Comparison of ENCODE assay signal across 8 mouse cellular contexts in genomic region chr19:44756421-44757230, GRCm38 (mm10). TPM values are rescaled to one million over a fixed set of nuclear protein-coding genes. Genes with fewer than 3 reads are reported as not detected.
A peak's percentile ranks its signal among the peaks of the same experiment; 100 is the strongest.
DNase-seq lines count a peak whose midpoint lies in the region; ATAC-seq and TF ChIP-seq lines count a peak whose summit lies in the region.

No protein-coding gene starts in this region.

- no peak; the same call in 1 of the 2 replicates for ATAC-seq in heart, embryonic 16.5 days (replicated peaks; ENCODE audit: extremely low read depth, insufficient read depth, low FRiP score)
- no peak for ATAC-seq in limb, embryonic 11.5 days (ENCODE audit: insufficient number of reproducible peaks, low FRiP score, low TSS enrichment, low read depth)
- no peak for ATAC-seq in stomach, embryonic 15.5 days (ENCODE audit: insufficient read depth, low FRiP score, low read depth)

- H3K4me3 ChIP-seq in heart, embryonic 16.5 days (ENCODE audit: low read length), result peak overlapping the region; percentile 55
- H3K4me3 ChIP-seq in limb, embryonic 11.5 days (ENCODE audit: low read depth, low read length), result peak overlapping the region; percentile 27
- H3K4me3 ChIP-seq in stomach, embryonic 15.5 days (replicated peaks), result peak overlapping the region; percentile 31
- H3K4me3 ChIP-seq in layer of hippocampus, adult 2 months, result no peak overlapping the region

- H3K9me3 ChIP-seq in heart, embryonic 16.5 days (replicated peaks; ENCODE audit: control insufficient read depth, low read length), result no peaks in the 10 kb centered on the region
- H3K9me3 ChIP-seq in limb, embryonic 11.5 days (ENCODE audit: control insufficient read depth, low read length), result no peaks in the 10 kb centered on the region
- no peaks in the 10 kb centered on the region for H3K9me3 ChIP-seq in stomach, embryonic 15.5 days

- H3K9ac ChIP-seq in heart, embryonic 16.5 days (ENCODE audit: low read length), result peak overlapping the region; percentile 41
- H3K9ac ChIP-seq in limb, embryonic 11.5 days (ENCODE audit: low read length), result 0 out of 2 replicates have a peak overlapping the region, but pooled peaks have one; percentile 13
- no peak overlapping the region for H3K9ac ChIP-seq in stomach, embryonic 15.5 days

- WGBS in heart, embryonic 16.5 days, result under 1% methylated on average over 67 of the region's 71 CpGs
- under 1% methylated on average over 69 of the region's 71 CpGs for WGBS in limb, embryonic 11.5 days
- under 1% methylated on average over 67 of the region's 71 CpGs for WGBS in stomach, embryonic 15.5 days

- H3K4me1 ChIP-seq in heart, embryonic 16.5 days (ENCODE audit: control insufficient read depth, insufficient read depth, low read length), result peaks cover 20% of the 10 kb centered on the region
- H3K4me1 ChIP-seq in limb, embryonic 11.5 days (ENCODE audit: control insufficient read depth, insufficient read depth, low read length), result peaks cover 14% of the 10 kb centered on the region
- H3K4me1 ChIP-seq in stomach, embryonic 15.5 days, result peaks cover 20% of the 10 kb centered on the region

- H3K4me2 ChIP-seq in heart, embryonic 16.5 days (ENCODE audit: low read depth, low read length), result peak overlapping the region; percentile 73
- H3K4me2 ChIP-seq in limb, embryonic 11.5 days (ENCODE audit: low read depth, severe bottlenecking), result peak overlapping the region; percentile 53
- H3K4me2 ChIP-seq in stomach, embryonic 15.5 days, result peak overlapping the region; percentile 59

- H3K27me3 ChIP-seq in heart, embryonic 16.5 days (ENCODE audit: control insufficient read depth, insufficient read depth, low read length), result peaks cover 89% of the 10 kb centered on the region
- H3K27me3 ChIP-seq in limb, embryonic 11.5 days (ENCODE audit: control insufficient read depth, insufficient read depth, low read length), result peaks cover 94% of the 10 kb centered on the region
- peaks cover 95% of the 10 kb centered on the region for H3K27me3 ChIP-seq in stomach, embryonic 15.5 days (replicated peaks)

- peak; percentile 24 for DNase-seq in thymus, postnatal 4 days
- no peak for DNase-seq in thymus, adult 18-20 months
- peak; percentile 72 for DNase-seq in limb, embryonic 11.5 days (ENCODE audit: low spot score)
- no peak for DNase-seq in left cerebral cortex, adult 9 months (ENCODE audit: low spot score in 2 of 2)
- no peak for DNase-seq in layer of hippocampus, adult 2 months (ENCODE audit: low spot score in 2 of 2)
- DNase-seq in gastrocnemius, adult 8-10 months (ENCODE audit: low spot score in 2 of 2), result no peak

- TF ChIP-seq CTCF in layer of hippocampus, adult 2 months (conservative IDR thresholded peaks at IDR 0.05), result no peak

- H3K36me3 ChIP-seq in heart, embryonic 16.5 days (ENCODE audit: control insufficient read depth, insufficient read depth), result no peaks in the 10 kb centered on the region
- H3K36me3 ChIP-seq in limb, embryonic 11.5 days (ENCODE audit: control insufficient read depth, insufficient read depth, low read length), result no peaks in the 10 kb centered on the region
- H3K36me3 ChIP-seq in stomach, embryonic 15.5 days, result no peaks in the 10 kb centered on the region

- no peak overlapping the region for H3K27ac ChIP-seq in heart, embryonic 16.5 days (ENCODE audit: low read length)
- H3K27ac ChIP-seq in limb, embryonic 11.5 days (replicated peaks; ENCODE audit: low read depth, low read length), result no peak overlapping the region
- no peak overlapping the region for H3K27ac ChIP-seq in stomach, embryonic 15.5 days
- no peak overlapping the region for H3K27ac ChIP-seq in layer of hippocampus, adult 2 months

RNA-seq across cellular contexts. Expression of gene Pax2, which starts 0.8 kb away (rescaled TPM):
- not detected in 2 replicates for polyA plus RNA-seq in heart, embryonic 16.5 days (2015; fragmentation: Nextera tagmentation; extraction: Ambion mirVana)
- polyA plus RNA-seq in limb, embryonic 11.5 days (2014; fragmentation: Nextera tagmentation; extraction: Ambion mirVana), result 0.08 and 0.14 TPM in 2 replicates
- 0.08 TPM in 1 of 2 replicates, not detected in the other for polyA plus RNA-seq in stomach, embryonic 15.5 days (2015; fragmentation: Nextera tagmentation; extraction: Ambion mirVana)
- total RNA-seq in layer of hippocampus, adult 2 months (2021), result under 1 TPM; 0.25 to 0.31 TPM
- not detected for total RNA-seq in gastrocnemius, adult 8-10 months (2022)

Comparison
In these comparisons a context has a peak if more than half of its experiments do, and no peak if none do; other contexts are left out.
1. DNase-seq: peak in thymus, postnatal 4 days (single experiment) and limb, embryonic 11.5 days (single experiment); none in thymus, adult 18-20 months (0 of 2), left cerebral cortex, adult 9 months (0 of 2), layer of hippocampus, adult 2 months (0 of 2) and gastrocnemius, adult 8-10 months (0 of 2).
2. Peak in every context shown above with its lines, with median percentiles within 50 percentile points of each other: H3K4me2 ChIP-seq.